Mouse (Mus musculus): ENCODE measurements at regions not wholly inside any gene's neighbourhood (a gene's known extent, or its start where the extent isn't known, plus 50 kb on each side); places are given as distances from the start of the nearest gene placed in this dataset.

GRCm38 (mm10) chr12:9855503-9856024, 285.6 kb downstream of the Osr1 start:
- no peak for ATAC-seq (ENCODE audit: insufficient number of reproducible peaks, low FRiP score, low TSS enrichment, low read depth)
- WGBS, result 65% methylated on average over 3 of the region's 3 CpGs

DNA sequence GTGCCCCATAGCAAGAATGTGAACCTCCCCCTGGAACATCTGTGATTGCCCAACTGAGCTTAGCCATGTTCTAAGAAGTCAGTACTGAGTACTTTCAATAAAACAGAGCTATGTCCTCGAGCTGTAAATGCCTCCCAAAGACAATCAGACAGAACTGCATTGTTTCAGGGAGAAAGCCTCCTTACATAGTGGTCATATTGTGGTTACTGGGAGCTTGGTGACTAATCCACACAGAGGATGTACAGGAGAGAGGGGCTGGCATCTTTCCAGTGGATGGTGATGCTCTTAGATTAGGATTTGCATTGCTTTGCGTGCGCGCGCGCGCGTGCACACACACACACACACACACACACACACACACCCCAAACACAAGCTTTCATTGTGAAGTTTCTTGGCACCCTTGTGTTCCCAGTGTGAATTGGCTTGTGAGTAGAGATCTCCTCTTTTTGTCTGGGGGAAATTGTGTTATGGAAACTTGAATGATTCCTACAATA, 286.3 kb downstream of the Osr1 start:
- Histone ChIP-seq H3K9ac (no peak overlapping the region), H3K27me3 (no peaks in the 10 kb centered on the region), H3K4me2 (no peak overlapping the region), H3K36me3 (no peaks in the 10 kb centered on the region), H3K9me3 (no peaks in the 10 kb centered on the region), H3K4me3 (no peak overlapping the region), H3K4me1 (no peaks in the 10 kb centered on the region), H3K27ac (no peak overlapping the region)
- WGBS, result 91% methylated on average over 8 of the region's 8 CpGs
- ATAC-seq (ENCODE audit: insufficient number of reproducible peaks, low FRiP score, low TSS enrichment, low read depth), result no peak

More at GRCm38 (mm10) chr12:9855503-9856024, 285.6 kb downstream of the Osr1 start:
- Histone ChIP-seq H3K4me1 (no peaks in the 10 kb centered on the region), H3K4me2 (no peak overlapping the region), H3K36me3 (no peaks in the 10 kb centered on the region), H3K9me3 (no peaks in the 10 kb centered on the region), H3K9ac (no peak overlapping the region), H3K4me3 (no peak overlapping the region), H3K27ac (no peak overlapping the region), H3K27me3 (no peaks in the 10 kb centered on the region)

GRCm38 (mm10) chr12:9857990-9858389, 288.1 kb downstream of the Osr1 start:
- Histone ChIP-seq H3K36me3 (no peaks in the 10 kb centered on the region), H3K4me1 (no peaks in the 10 kb centered on the region), H3K4me2 (no peak overlapping the region), H3K27me3 (no peaks in the 10 kb centered on the region), H3K27ac (no peak overlapping the region), H3K9me3 (no peaks in the 10 kb centered on the region), H3K9ac (no peak overlapping the region), H3K4me3 (no peak overlapping the region)
- no peak for ATAC-seq (ENCODE audit: insufficient number of reproducible peaks, low FRiP score, low TSS enrichment, low read depth)
- 67% methylated on average over 2 of the region's 2 CpGs for WGBS

GRCm38 (mm10) chr12:9862301-9862700, 292.4 kb downstream of the Osr1 start:
- H3K27me3 ChIP-seq, result no peaks in the 10 kb centered on the region
- H3K27ac ChIP-seq, result no peak overlapping the region
- no peak overlapping the region for H3K4me2 ChIP-seq
- no peak for ATAC-seq (ENCODE audit: insufficient number of reproducible peaks, low FRiP score, low TSS enrichment, low read depth)
- H3K4me1 ChIP-seq, result no peaks in the 10 kb centered on the region
- no peaks in the 10 kb centered on the region for H3K9me3 ChIP-seq
- no peaks in the 10 kb centered on the region for H3K36me3 ChIP-seq
- H3K9ac ChIP-seq, result no peak overlapping the region
- H3K4me3 ChIP-seq, result no peak overlapping the region
- WGBS, result 80% methylated on average over 1 of the region's 1 CpGs

GRCm38 (mm10) chr12:9872236-9872635, 302.3 kb downstream of the Osr1 start:
- no peak overlapping the region for H3K4me3 ChIP-seq
- no peaks in the 10 kb centered on the region for H3K36me3 ChIP-seq
- H3K9ac ChIP-seq, result no peak overlapping the region
- H3K27me3 ChIP-seq, result no peaks in the 10 kb centered on the region
- ATAC-seq (ENCODE audit: insufficient number of reproducible peaks, low FRiP score, low TSS enrichment, low read depth), result no peak
- no peaks in the 10 kb centered on the region for H3K9me3 ChIP-seq
- no peaks in the 10 kb centered on the region for H3K4me1 ChIP-seq
- no peak overlapping the region for H3K4me2 ChIP-seq
- H3K27ac ChIP-seq, result peak overlapping the region; percentile 33; the same call in 1 of the 2 replicates
- WGBS, result 63% methylated on average over 4 of the region's 4 CpGs

DNA sequence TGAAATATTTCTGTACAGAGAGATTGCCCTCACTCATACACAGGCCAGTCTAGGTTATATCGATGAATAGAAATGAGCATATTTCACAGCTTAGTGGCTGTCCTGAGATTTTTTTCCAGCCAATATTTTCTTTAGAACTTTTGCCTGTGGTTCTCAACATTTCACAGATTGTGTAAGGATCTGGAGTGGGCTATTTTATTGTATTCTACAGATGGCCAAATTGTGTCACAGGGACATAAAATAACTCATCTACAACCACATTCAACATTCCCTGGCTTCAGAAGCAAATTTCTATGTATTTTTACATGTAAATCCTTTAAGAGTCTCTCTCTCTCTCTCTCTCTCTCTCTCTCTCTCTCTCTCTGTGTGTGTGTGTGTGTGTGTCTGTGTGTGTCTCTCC, 303.3 kb downstream of the Osr1 start:
- H3K27me3 ChIP-seq, result no peaks in the 10 kb centered on the region
- no peaks in the 10 kb centered on the region for H3K36me3 ChIP-seq
- no peak overlapping the region for H3K27ac ChIP-seq
- 81% methylated on average over 1 of the region's 1 CpGs for WGBS
- H3K4me1 ChIP-seq, result no peaks in the 10 kb centered on the region
- H3K4me2 ChIP-seq, result no peak overlapping the region
- no peaks in the 10 kb centered on the region for H3K9me3 ChIP-seq
- no peak overlapping the region for H3K4me3 ChIP-seq
- no peak overlapping the region for H3K9ac ChIP-seq
- no peak for ATAC-seq (ENCODE audit: insufficient number of reproducible peaks, low FRiP score, low TSS enrichment, low read depth)

- Histone ChIP-seq H3K27ac (no peak overlapping the region), H3K4me1 (no peaks in the 10 kb centered on the region), H3K9me3 (no peaks in the 10 kb centered on the region), H3K4me3 (no peak overlapping the region), H3K4me2 (no peak overlapping the region), H3K9ac (no peak overlapping the region), H3K36me3 (no peaks in the 10 kb centered on the region), H3K27me3 (no peaks in the 10 kb centered on the region)
- no peak for ATAC-seq (ENCODE audit: insufficient number of reproducible peaks, low FRiP score, low TSS enrichment, low read depth)
- WGBS, result 77% methylated on average over 2 of the region's 2 CpGs
These were observed 304.9 kb downstream of the Osr1 start for GRCm38 (mm10) chr12:9874823-9875222.

- ATAC-seq (ENCODE audit: insufficient number of reproducible peaks, low FRiP score, low TSS enrichment, low read depth), result no peak
- no peak overlapping the region for H3K4me2 ChIP-seq
- H3K9me3 ChIP-seq, result no peaks in the 10 kb centered on the region
- no peak overlapping the region for H3K4me3 ChIP-seq
- H3K4me1 ChIP-seq, result no peaks in the 10 kb centered on the region
- no peaks in the 10 kb centered on the region for H3K27me3 ChIP-seq
- no peak overlapping the region for H3K9ac ChIP-seq
- no peaks in the 10 kb centered on the region for H3K36me3 ChIP-seq
- WGBS, result 56% methylated on average over 2 of the region's 2 CpGs
- no peak overlapping the region for H3K27ac ChIP-seq
These were observed 312.2 kb downstream of the Osr1 start for GRCm38 (mm10) chr12:9881953-9882623.

DNA sequence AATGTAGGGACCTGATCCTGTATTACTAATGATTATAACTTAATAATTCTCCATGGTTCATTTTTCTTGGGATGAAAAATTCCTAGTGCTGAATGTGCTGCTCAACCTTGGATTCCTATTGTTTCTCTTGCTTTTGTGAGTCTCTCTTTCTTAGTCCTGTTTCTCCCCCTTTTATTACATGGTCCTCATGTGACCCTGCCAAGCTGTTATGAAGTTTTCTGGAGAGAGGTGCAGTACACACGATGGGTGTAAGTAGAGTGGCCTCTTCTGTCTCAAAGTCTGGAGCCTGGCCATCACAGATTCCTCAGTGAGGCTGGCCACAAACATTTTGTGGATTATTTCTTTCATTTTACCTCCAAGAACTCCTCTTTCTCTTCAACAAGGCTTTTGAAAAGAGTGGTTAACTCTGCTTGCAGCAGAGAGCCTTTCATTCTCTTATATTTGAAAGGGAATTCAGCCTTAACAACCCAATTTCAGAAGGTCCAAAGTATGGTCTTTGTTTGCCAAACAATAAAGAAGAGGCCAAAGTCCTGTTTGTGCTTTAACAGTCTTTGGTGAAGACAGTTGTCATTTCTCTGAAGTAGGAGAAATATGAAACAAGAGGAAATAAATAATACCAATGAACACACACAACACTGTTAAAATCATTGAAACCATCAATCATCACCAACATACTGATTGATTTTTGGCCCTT, 313.3 kb downstream of the Osr1 start:
- H3K9ac ChIP-seq, result no peak overlapping the region
- no peak overlapping the region for H3K27ac ChIP-seq
- H3K4me3 ChIP-seq, result no peak overlapping the region
- no peaks in the 10 kb centered on the region for H3K4me1 ChIP-seq
- H3K9me3 ChIP-seq, result no peaks in the 10 kb centered on the region
- no peak for ATAC-seq (ENCODE audit: insufficient number of reproducible peaks, low FRiP score, low TSS enrichment, low read depth)
- no peak overlapping the region for H3K4me2 ChIP-seq
- H3K27me3 ChIP-seq, result no peaks in the 10 kb centered on the region
- WGBS, result 46% methylated on average over 1 of the region's 1 CpGs
- no peaks in the 10 kb centered on the region for H3K36me3 ChIP-seq

DNA sequence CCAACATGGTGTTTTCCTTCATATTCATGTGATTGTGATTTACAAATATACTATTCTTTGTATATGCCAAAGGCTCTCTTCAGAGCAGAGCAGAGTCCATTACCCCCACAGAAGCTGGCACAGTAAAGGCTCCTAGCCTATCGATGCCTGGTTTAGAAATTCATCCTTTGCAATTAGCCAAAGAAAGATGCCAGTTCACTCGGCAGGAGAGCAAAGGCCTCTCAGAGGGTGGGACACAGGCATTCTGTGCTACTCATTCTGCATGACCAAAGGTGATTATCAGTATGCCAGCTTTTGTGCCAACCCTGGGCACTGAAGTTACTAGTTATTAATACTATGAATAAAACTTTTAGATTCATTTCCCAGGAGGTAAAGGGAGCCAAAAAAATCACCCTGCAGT, 324.6 kb downstream of the Osr1 start:
- Histone ChIP-seq H3K36me3 (no peaks in the 10 kb centered on the region), H3K9me3 (no peaks in the 10 kb centered on the region), H3K4me1 (no peaks in the 10 kb centered on the region), H3K27me3 (no peaks in the 10 kb centered on the region), H3K9ac (no peak overlapping the region), H3K27ac (no peak overlapping the region), H3K4me3 (no peak overlapping the region), H3K4me2 (no peak overlapping the region)
- no peak for ATAC-seq (ENCODE audit: insufficient number of reproducible peaks, low FRiP score, low TSS enrichment, low read depth)
- WGBS, result 79% methylated on average over 2 of the region's 2 CpGs

- Histone ChIP-seq H3K9ac (no peak overlapping the region), H3K9me3 (no peaks in the 10 kb centered on the region), H3K27ac (no peak overlapping the region), H3K4me3 (no peak overlapping the region), H3K4me1 (no peaks in the 10 kb centered on the region), H3K27me3 (no peaks in the 10 kb centered on the region), H3K36me3 (no peaks in the 10 kb centered on the region), H3K4me2 (no peak overlapping the region)
- ATAC-seq (ENCODE audit: insufficient number of reproducible peaks, low FRiP score, low TSS enrichment, low read depth), result no peak
- WGBS, result 67% methylated on average over 6 of the region's 6 CpGs
These were observed 328.1 kb downstream of the Osr1 start for GRCm38 (mm10) chr12:9897980-9898379.

- Histone ChIP-seq H3K4me2 (no peak overlapping the region), H3K36me3 (no peaks in the 10 kb centered on the region), H3K4me1 (no peaks in the 10 kb centered on the region), H3K9ac (no peak overlapping the region), H3K4me3 (no peak overlapping the region), H3K9me3 (no peaks in the 10 kb centered on the region), H3K27me3 (no peaks in the 10 kb centered on the region), H3K27ac (no peak overlapping the region)
- ATAC-seq (ENCODE audit: insufficient number of reproducible peaks, low FRiP score, low TSS enrichment, low read depth), result no peak
- WGBS, result 24% methylated on average over 3 of the region's 3 CpGs
These were observed 328.5 kb downstream of the Osr1 start for GRCm38 (mm10) chr12:9898420-9898819.
